Mouse (Mus musculus): ENCODE measurements around the gene Trmt11. TPM values are rescaled to one million over a fixed set of nuclear protein-coding genes. Genes with fewer than 3 reads are reported as not detected.

Gene Trmt11
- polyA plus RNA-seq, 1 experiment, result 1.7 TPM

GRCm38 (mm10) chr10:30609614-30610013, 9.1 kb upstream of the Trmt11 start:
- Histone ChIP-seq H3K27me3 (ENCODE audit: control insufficient read depth, insufficient read depth, low read length) (no peaks in the 10 kb centered on the region), H3K4me1 (replicated peaks; ENCODE audit: control insufficient read depth, insufficient read depth, low read length) (no peaks in the 10 kb centered on the region), H3K4me3 (ENCODE audit: control insufficient read depth, insufficient read depth, low read length) (no peak overlapping the region), H3K27ac (ENCODE audit: control insufficient read depth, insufficient read depth, low read length) (no peak overlapping the region), H3K36me3 (ENCODE audit: control insufficient read depth, insufficient read depth, low read length) (peaks cover 4% of the 10 kb centered on the region; the same call in 1 of the 2 replicates)
- TF ChIP-seq POLR2A (IDR thresholded peaks at IDR 0.05; ENCODE audit: control insufficient read depth, extremely low read depth, insufficient read depth, low read length, poor library complexity) (no peak), CTCF (IDR thresholded peaks at IDR 0.05; ENCODE audit: borderline replicate concordance, control insufficient read depth, extremely low read depth, insufficient read depth, low read length, poor library complexity) (no peak)
- DNase-seq, result no peak

GRCm38 (mm10) chr10:30608109-30608508, 7.6 kb upstream of the Trmt11 start:
- Histone ChIP-seq H3K4me1 (replicated peaks; ENCODE audit: control insufficient read depth, insufficient read depth, low read length) (no peaks in the 10 kb centered on the region), H3K27me3 (ENCODE audit: control insufficient read depth, insufficient read depth, low read length) (no peaks in the 10 kb centered on the region), H3K36me3 (ENCODE audit: control insufficient read depth, insufficient read depth, low read length) (peaks cover under 1% of the 10 kb centered on the region; the same call in 1 of the 2 replicates), H3K27ac (ENCODE audit: control insufficient read depth, insufficient read depth, low read length) (no peak overlapping the region), H3K4me3 (ENCODE audit: control insufficient read depth, insufficient read depth, low read length) (no peak overlapping the region)
- no peak for DNase-seq
- 92% methylated on average over 2 of the region's 2 CpGs for WGBS
- TF ChIP-seq POLR2A (IDR thresholded peaks at IDR 0.05; ENCODE audit: control insufficient read depth, extremely low read depth, insufficient read depth, low read length, poor library complexity) (no peak), CTCF (IDR thresholded peaks at IDR 0.05; ENCODE audit: borderline replicate concordance, control insufficient read depth, extremely low read depth, insufficient read depth, low read length, poor library complexity) (no peak)

- Histone ChIP-seq H3K4me1 (replicated peaks; ENCODE audit: control insufficient read depth, insufficient read depth, low read length) (peaks cover 2% of the 10 kb centered on the region; the same call in 1 of the 2 replicates), H3K36me3 (ENCODE audit: control insufficient read depth, insufficient read depth, low read length) (no peaks in the 10 kb centered on the region), H3K4me3 (ENCODE audit: control insufficient read depth, insufficient read depth, low read length) (peak overlapping the region; percentile 60), H3K27ac (ENCODE audit: control insufficient read depth, insufficient read depth, low read length) (peak overlapping the region; percentile 12; the same call in 1 of the 2 replicates), H3K27me3 (ENCODE audit: control insufficient read depth, insufficient read depth, low read length) (no peaks in the 10 kb centered on the region)
- no peak for DNase-seq
- TF ChIP-seq CTCF (IDR thresholded peaks at IDR 0.05; ENCODE audit: borderline replicate concordance, control insufficient read depth, extremely low read depth, insufficient read depth, low read length, poor library complexity), result no peak
- no peak for TF ChIP-seq POLR2A (IDR thresholded peaks at IDR 0.05; ENCODE audit: control insufficient read depth, extremely low read depth, insufficient read depth, low read length, poor library complexity)
- WGBS, result under 1% methylated on average over 27 of the region's 27 CpGs
Measured at GRCm38 (mm10) chr10:30600094-30600534, 435 bp downstream of the Trmt11 start.

- Histone ChIP-seq H3K27ac (ENCODE audit: control insufficient read depth, insufficient read depth, low read length) (no peak overlapping the region), H3K4me1 (replicated peaks; ENCODE audit: control insufficient read depth, insufficient read depth, low read length) (no peaks in the 10 kb centered on the region), H3K4me3 (ENCODE audit: control insufficient read depth, insufficient read depth, low read length) (no peak overlapping the region), H3K27me3 (ENCODE audit: control insufficient read depth, insufficient read depth, low read length) (no peaks in the 10 kb centered on the region), H3K36me3 (ENCODE audit: control insufficient read depth, insufficient read depth, low read length) (peaks cover 3% of the 10 kb centered on the region; the same call in 1 of the 2 replicates)
- no peak for DNase-seq
- TF ChIP-seq CTCF (IDR thresholded peaks at IDR 0.05; ENCODE audit: borderline replicate concordance, control insufficient read depth, extremely low read depth, insufficient read depth, low read length, poor library complexity) (no peak), POLR2A (IDR thresholded peaks at IDR 0.05; ENCODE audit: control insufficient read depth, extremely low read depth, insufficient read depth, low read length, poor library complexity) (no peak)
- 83% methylated on average over 5 of the region's 5 CpGs for WGBS
Measured at GRCm38 (mm10) chr10:30587037-30587436, 13.5 kb downstream of the Trmt11 start.

GRCm38 (mm10) chr10:30585691-30586090, 14.9 kb downstream of the Trmt11 start:
- Histone ChIP-seq H3K4me1 (replicated peaks; ENCODE audit: control insufficient read depth, insufficient read depth, low read length) (no peaks in the 10 kb centered on the region), H3K4me3 (ENCODE audit: control insufficient read depth, insufficient read depth, low read length) (no peak overlapping the region), H3K36me3 (ENCODE audit: control insufficient read depth, insufficient read depth, low read length) (peaks cover 3% of the 10 kb centered on the region; the same call in 1 of the 2 replicates), H3K27ac (ENCODE audit: control insufficient read depth, insufficient read depth, low read length) (no peak overlapping the region), H3K27me3 (ENCODE audit: control insufficient read depth, insufficient read depth, low read length) (no peaks in the 10 kb centered on the region)
- no peak for DNase-seq
- 98% methylated on average over 1 of the region's 1 CpGs for WGBS
- TF ChIP-seq POLR2A (IDR thresholded peaks at IDR 0.05; ENCODE audit: control insufficient read depth, extremely low read depth, insufficient read depth, low read length, poor library complexity) (no peak), CTCF (IDR thresholded peaks at IDR 0.05; ENCODE audit: borderline replicate concordance, control insufficient read depth, extremely low read depth, insufficient read depth, low read length, poor library complexity) (no peak)

GRCm38 (mm10) chr10:30577670-30578280, 22.8 kb downstream of the Trmt11 start:
- no peaks in the 10 kb centered on the region for H3K27me3 ChIP-seq (ENCODE audit: control insufficient read depth, insufficient read depth, low read length)
- H3K27ac ChIP-seq (ENCODE audit: control insufficient read depth, insufficient read depth, low read length), result no peak overlapping the region
- 95% methylated on average over 5 of the region's 5 CpGs for WGBS
- H3K4me1 ChIP-seq (replicated peaks; ENCODE audit: control insufficient read depth, insufficient read depth, low read length), result no peaks in the 10 kb centered on the region
- DNase-seq, result no peak
- no peaks in the 10 kb centered on the region for H3K36me3 ChIP-seq (ENCODE audit: control insufficient read depth, insufficient read depth, low read length)
- no peak overlapping the region for H3K4me3 ChIP-seq (ENCODE audit: control insufficient read depth, insufficient read depth, low read length)
- TF ChIP-seq POLR2A (IDR thresholded peaks at IDR 0.05; ENCODE audit: control insufficient read depth, extremely low read depth, insufficient read depth, low read length, poor library complexity) (no peak), CTCF (IDR thresholded peaks at IDR 0.05; ENCODE audit: borderline replicate concordance, control insufficient read depth, extremely low read depth, insufficient read depth, low read length, poor library complexity) (no peak)

Data from thymus, adult 2 months (tissue).